Mouse (Mus musculus): ENCODE data around the gene Reep3.

Reep3 gene

GRCm38 (mm10) chr10:67039001-67039400, 57.7 kb downstream of the Reep3 start:
- in situ Hi-C loops (cut with MboI; ENCODE audit: low pct_unique_long_range_greater_than_20kb in 1 of 2, low sequenced_read_pairs in 2 of 2, unreplicated experiment in 1 of 2): no loop called here

GRCm38 (mm10) chr10:67036542-67036941, 60.2 kb downstream of the Reep3 start:
- in situ Hi-C loops (cut with MboI; ENCODE audit: low pct_unique_long_range_greater_than_20kb in 1 of 2, low sequenced_read_pairs in 2 of 2, unreplicated experiment in 1 of 2): no loop called here

- in situ Hi-C loops (cut with MboI; ENCODE audit: low pct_unique_long_range_greater_than_20kb in 1 of 2, low sequenced_read_pairs in 2 of 2, unreplicated experiment in 1 of 2): no loop called here
Measured at GRCm38 (mm10) chr10:67036141-67036540, 60.6 kb downstream of the Reep3 start.

GRCm38 (mm10) chr10:67031186-67031585, 65.6 kb downstream of the Reep3 start:
- in situ Hi-C loops (cut with MboI; ENCODE audit: low pct_unique_long_range_greater_than_20kb in 1 of 2, low sequenced_read_pairs in 2 of 2, unreplicated experiment in 1 of 2): no loop called here

GRCm38 (mm10) chr10:67029297-67029696, 67.4 kb downstream of the Reep3 start:
- in situ Hi-C loops (cut with MboI; ENCODE audit: low pct_unique_long_range_greater_than_20kb in 1 of 2, low sequenced_read_pairs in 2 of 2, unreplicated experiment in 1 of 2): no loop called here

GRCm38 (mm10) chr10:67026375-67026774, 70.4 kb downstream of the Reep3 start:
- in situ Hi-C loops (cut with MboI; ENCODE audit: low pct_unique_long_range_greater_than_20kb in 1 of 2, low sequenced_read_pairs in 2 of 2, unreplicated experiment in 1 of 2): no loop called here

- in situ Hi-C loops (cut with MboI; ENCODE audit: low pct_unique_long_range_greater_than_20kb in 1 of 2, low sequenced_read_pairs in 2 of 2, unreplicated experiment in 1 of 2): no loop called here
Measured at GRCm38 (mm10) chr10:67025573-67026236, 71.0 kb downstream of the Reep3 start.

- in situ Hi-C loops (cut with MboI; ENCODE audit: low pct_unique_long_range_greater_than_20kb in 1 of 2, low sequenced_read_pairs in 2 of 2, unreplicated experiment in 1 of 2): no loop called here
Measured at GRCm38 (mm10) chr10:67024391-67024790, 72.4 kb downstream of the Reep3 start.

- in situ Hi-C loops (cut with MboI; ENCODE audit: low pct_unique_long_range_greater_than_20kb in 1 of 2, low sequenced_read_pairs in 2 of 2, unreplicated experiment in 1 of 2): no loop called here
Measured at GRCm38 (mm10) chr10:67023092-67023491, 73.7 kb downstream of the Reep3 start.

- in situ Hi-C loops (cut with MboI; ENCODE audit: low pct_unique_long_range_greater_than_20kb in 1 of 2, low sequenced_read_pairs in 2 of 2, unreplicated experiment in 1 of 2): no loop called here
Measured at GRCm38 (mm10) chr10:67021494-67021893, 75.3 kb downstream of the Reep3 start.

- in situ Hi-C loops (cut with MboI; ENCODE audit: low pct_unique_long_range_greater_than_20kb in 1 of 2, low sequenced_read_pairs in 2 of 2, unreplicated experiment in 1 of 2): no loop called here
Measured at GRCm38 (mm10) chr10:67018875-67019274, 77.9 kb downstream of the Reep3 start.

- in situ Hi-C loops (cut with MboI; ENCODE audit: low pct_unique_long_range_greater_than_20kb in 1 of 2, low sequenced_read_pairs in 2 of 2, unreplicated experiment in 1 of 2): no loop called here
Measured at GRCm38 (mm10) chr10:67017891-67018290, 78.9 kb downstream of the Reep3 start.

- in situ Hi-C loops (cut with MboI; ENCODE audit: low pct_unique_long_range_greater_than_20kb in 1 of 2, low sequenced_read_pairs in 2 of 2, unreplicated experiment in 1 of 2): no loop called here
Measured at GRCm38 (mm10) chr10:67017315-67017714, 79.4 kb downstream of the Reep3 start.

GRCm38 (mm10) chr10:67016615-67017278, 80.0 kb downstream of the Reep3 start:
- in situ Hi-C loops (cut with MboI; ENCODE audit: low pct_unique_long_range_greater_than_20kb in 1 of 2, low sequenced_read_pairs in 2 of 2, unreplicated experiment in 1 of 2): no loop called here

GRCm38 (mm10) chr10:67014746-67015145, 82.0 kb downstream of the Reep3 start:
- in situ Hi-C loops (cut with MboI; ENCODE audit: low pct_unique_long_range_greater_than_20kb in 1 of 2, low sequenced_read_pairs in 2 of 2, unreplicated experiment in 1 of 2): no loop called here

GRCm38 (mm10) chr10:67010521-67010920, 86.2 kb downstream of the Reep3 start:
- in situ Hi-C loops (cut with MboI; ENCODE audit: low pct_unique_long_range_greater_than_20kb in 1 of 2, low sequenced_read_pairs in 2 of 2, unreplicated experiment in 1 of 2): no loop called here

- in situ Hi-C loops (cut with MboI; ENCODE audit: low pct_unique_long_range_greater_than_20kb in 1 of 2, low sequenced_read_pairs in 2 of 2, unreplicated experiment in 1 of 2): loop anchor here (5.0 to 10.0 kb wide), 2 partner anchors 90 to 92 kb away; no protein-coding TSS in a partner anchor
Measured at GRCm38 (mm10) chr10:67004527-67005042, 92.2 kb downstream of the Reep3 start.

GRCm38 (mm10) chr10:67003743-67004526, 92.8 kb downstream of the Reep3 start:
- in situ Hi-C loops (cut with MboI; ENCODE audit: low pct_unique_long_range_greater_than_20kb in 1 of 2, low sequenced_read_pairs in 2 of 2, unreplicated experiment in 1 of 2): loop anchor here (5.0 to 10.0 kb wide), 2 partner anchors 89 to 92 kb away; no protein-coding TSS in a partner anchor

Data from mouse embryonic stem cell (cell line).